Mouse (Mus musculus) effector memory CD4-positive, alpha-beta T cell, adult 5 months (primary cell): ENCODE results near the gene Gm21627. TPM values are rescaled to one million over a fixed set of nuclear protein-coding genes. Genes with fewer than 3 reads are reported as not detected.

Source experiments
- polyA plus RNA-seq: library from polyadenylated mRNA; unstranded; fragments of 100-300 nt; shearing (Covaris generic); gene quantifications from one replicate; pipeline ENCODE4 v1.2.1, GENCODE M21; 2017

Gm21627 gene
- polyA plus RNA-seq = not detected

GRCm38 (mm10) chrY:63228127-63228526 lies at the start of gene Gm21627:
TSS of gene Gm21627 (plus strand) at chrY:63228427.

